Mouse (Mus musculus): ENCODE results near the gene Fras1.

GRCm38 (mm10) chr5:96595793-96596192, 222.0 kb downstream of the Fras1 start:
- no peak for TF ChIP-seq CTCF (IDR thresholded peaks at IDR 0.05; ENCODE audit: low read depth)
- no peak for TF ChIP-seq EP300 (optimal IDR thresholded peaks at IDR 0.05)

Data from stomach, postnatal 0 days (tissue).